Mouse (Mus musculus) cerebellum, adult 2 months (tissue): ENCODE data around the gene Ccdc162.

Experiments
- CTCF ChIP-seq: fragments of 200-500 bp; IDR thresholded peaks from 2 replicates; pipeline ENCODE4 v1.5.1; 2011; ENCODE audit warnings: low read depth, mild to moderate bottlenecking, control low read depth, low read length, moderate library complexity, borderline replicate concordance; ENCODE audit not compliant: insufficient read depth
- POLR2A ChIP-seq: fragments of 200-500 bp; IDR thresholded peaks from 2 replicates; pipeline ENCODE4 v1.6.1; 2011; ENCODE audit warnings: low read length, control low read depth, borderline replicate concordance; ENCODE audit not compliant: insufficient read depth

- no peak for TF ChIP-seq CTCF
- no peak for TF ChIP-seq POLR2A
Measured at GRCm38 (mm10) chr10:41635276-41636033, 81.0 kb downstream of the Ccdc162 start.
